10 mouse cellular contexts compared by ENCODE assay signal in the genomic region with DNA sequence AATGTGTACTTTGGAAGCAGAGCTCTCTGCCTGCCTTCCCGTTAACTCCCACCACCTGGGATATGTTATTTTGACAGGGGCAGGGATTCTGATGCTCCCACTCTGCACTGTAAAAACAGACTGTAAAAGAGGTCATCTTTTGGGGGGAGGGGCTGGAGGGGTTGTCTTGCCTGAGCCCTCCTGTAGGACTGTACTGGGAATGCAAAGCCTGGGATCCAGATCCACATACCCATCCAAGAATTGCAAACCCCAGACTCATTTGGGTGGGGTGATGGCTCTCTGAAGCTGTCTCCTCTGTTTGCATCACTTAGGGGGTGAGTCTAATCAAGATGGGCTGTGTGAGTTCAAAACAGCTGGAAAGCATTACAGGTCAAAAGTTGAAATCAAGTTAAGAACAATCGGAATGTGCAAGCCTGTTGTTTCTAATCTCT.
DNase-seq lines count a peak whose midpoint lies in the region; ATAC-seq and TF ChIP-seq lines count a peak whose summit lies in the region.
"Had no signal": no experiment of that assay in that cellular context is flagged by ENCODE, and none has a peak within 500 bp of the region (broad histone marks: within the 10 kb centered on the region; RNA-seq: fewer than 3 reads in every experiment).

No protein-coding gene starts in this region.

- TF ChIP-seq CTCF in thymus, adult 2 months (IDR thresholded peaks at IDR 0.05; ENCODE audit: borderline replicate concordance, control insufficient read depth, extremely low read depth, insufficient read depth, low read length, poor library complexity): no peak

- no peak overlapping the region for H3K4me2 ChIP-seq in heart, embryonic 15.5 days
- no peak overlapping the region for H3K4me2 ChIP-seq in limb, embryonic 11.5 days (ENCODE audit: low read depth, severe bottlenecking)
- H3K4me2 ChIP-seq: midbrain, embryonic 12.5 days had no signal

- peak; percentile 63 for DNase-seq in urinary bladder, postnatal 14 days (ENCODE audit: low spot score)
- DNase-seq in urinary bladder, adult 2 months (ENCODE audit: low spot score): no peak
- DNase-seq in limb, embryonic 11.5 days (ENCODE audit: low spot score): peak; percentile 41
- DNase-seq in thymus, adult 2 months: no peak
- no peak for DNase-seq in frontal cortex, postnatal 36 days (ENCODE audit: low spot score in 2 of 2)
- no peak for DNase-seq in cerebellum, adult 8-10 months
- no peak for DNase-seq in frontal cortex, postnatal 14 days (ENCODE audit: low spot score in 2 of 2)
- DNase-seq: forebrain, postnatal 0 days had no signal

- no peak for TF ChIP-seq POLR2A in thymus, adult 2 months (IDR thresholded peaks at IDR 0.05; ENCODE audit: control insufficient read depth, extremely low read depth, insufficient read depth, low read length, poor library complexity)

- H3K36me3 ChIP-seq in heart, embryonic 15.5 days: no peaks in the 10 kb centered on the region
- no peaks in the 10 kb centered on the region for H3K36me3 ChIP-seq in limb, embryonic 11.5 days (ENCODE audit: control insufficient read depth, insufficient read depth, low read length)
- no peaks in the 10 kb centered on the region for H3K36me3 ChIP-seq in thymus, adult 2 months (ENCODE audit: control insufficient read depth, insufficient read depth, low read length)
- H3K36me3 ChIP-seq: midbrain, embryonic 12.5 days had no signal

- WGBS in heart, embryonic 15.5 days: 13% methylated on average over 2 of the region's 2 CpGs
- 17% methylated on average over 2 of the region's 2 CpGs for WGBS in limb, embryonic 11.5 days
- WGBS in thymus, adult 2 months: 77% methylated on average over 2 of the region's 2 CpGs

- H3K9ac ChIP-seq in heart, embryonic 15.5 days: no peak overlapping the region
- H3K9ac ChIP-seq in limb, embryonic 11.5 days (ENCODE audit: low read length): no peak overlapping the region
- H3K9ac ChIP-seq: forebrain, postnatal 0 days; midbrain, embryonic 12.5 days had no signal

- H3K9me3 ChIP-seq in heart, embryonic 15.5 days (replicated peaks): no peaks in the 10 kb centered on the region
- H3K9me3 ChIP-seq in limb, embryonic 11.5 days (ENCODE audit: control insufficient read depth, low read length): no peaks in the 10 kb centered on the region
- H3K9me3 ChIP-seq: midbrain, embryonic 12.5 days had no signal

- H3K4me3 ChIP-seq in heart, embryonic 15.5 days: no peak overlapping the region
- H3K4me3 ChIP-seq in limb, embryonic 11.5 days (ENCODE audit: low read depth, low read length): no peak overlapping the region
- no peak overlapping the region for H3K4me3 ChIP-seq in thymus, adult 2 months (ENCODE audit: control insufficient read depth, insufficient read depth, low read length)
- H3K4me3 ChIP-seq: midbrain, embryonic 12.5 days had no signal

- peak; percentile 74 for ATAC-seq in heart, embryonic 15.5 days (replicated peaks; ENCODE audit: insufficient number of reproducible peaks, insufficient read depth, low FRiP score, low read depth)
- peak; percentile 71; the same call in 1 of the 2 replicates for ATAC-seq in limb, embryonic 11.5 days (ENCODE audit: insufficient number of reproducible peaks, low FRiP score, low TSS enrichment, low read depth)
- ATAC-seq: forebrain, postnatal 0 days had no signal

- H3K27me3 ChIP-seq in heart, embryonic 15.5 days: no peaks in the 10 kb centered on the region
- H3K27me3 ChIP-seq in limb, embryonic 11.5 days (ENCODE audit: control insufficient read depth, insufficient read depth, low read length): no peaks in the 10 kb centered on the region
- H3K27me3 ChIP-seq in thymus, adult 2 months (ENCODE audit: control insufficient read depth, insufficient read depth, low read length): no peaks in the 10 kb centered on the region
- H3K27me3 ChIP-seq: midbrain, embryonic 12.5 days had no signal

- H3K27ac ChIP-seq in heart, embryonic 15.5 days: peak overlapping the region; percentile 27; the same call in 1 of the 2 replicates
- H3K27ac ChIP-seq in limb, embryonic 11.5 days (replicated peaks; ENCODE audit: low read depth, low read length): no peak overlapping the region
- no peak overlapping the region for H3K27ac ChIP-seq in thymus, adult 2 months (ENCODE audit: control insufficient read depth, insufficient read depth, low read length)
- H3K27ac ChIP-seq: midbrain, embryonic 12.5 days had no signal

- peaks cover 5% of the 10 kb centered on the region for H3K4me1 ChIP-seq in heart, embryonic 15.5 days (replicated peaks)
- 0 out of 2 replicates have a peak, but pooled peaks cover 3% of the 10 kb centered on the region for H3K4me1 ChIP-seq in limb, embryonic 11.5 days (ENCODE audit: control insufficient read depth, insufficient read depth, low read length)
- no peaks in the 10 kb centered on the region for H3K4me1 ChIP-seq in thymus, adult 2 months (replicated peaks; ENCODE audit: control insufficient read depth, insufficient read depth, low read length)
- H3K4me1 ChIP-seq: midbrain, embryonic 12.5 days had no signal

Comparison
In these comparisons a context has a peak if more than half of its experiments do, and no peak if none do; other contexts are left out.
1. DNase-seq: peak in urinary bladder, postnatal 14 days (single experiment) and limb, embryonic 11.5 days (single experiment); none in urinary bladder, adult 2 months (single experiment), thymus, adult 2 months (single experiment), frontal cortex, postnatal 36 days (0 of 2), cerebellum, adult 8-10 months (single experiment) and frontal cortex, postnatal 14 days (0 of 2).